Mouse (Mus musculus) ES-Bruce4 (cell line): ENCODE measurements at regions not wholly inside any gene's neighbourhood (a gene's known extent, or its start where the extent isn't known, plus 50 kb on each side); places are given as distances from the start of the nearest gene placed in this dataset.

Source experiments
- H3K27ac ChIP-seq: 2 replicates; pipeline ENCODE4 v1.5.1; 2012; ENCODE audit warnings: low read length, inconsistent platforms; ENCODE audit not compliant: insufficient read depth
- H3K27me3 ChIP-seq: 2 replicates; pipeline ENCODE4 v1.6.1; 2012; ENCODE audit warnings: mild to moderate bottlenecking, low read length, inconsistent platforms; ENCODE audit not compliant: control insufficient read depth, poor library complexity, insufficient read depth, severe bottlenecking
- H3K36me3 ChIP-seq: 2 replicates; pipeline ENCODE4 v1.6.1; 2012; ENCODE audit warnings: inconsistent platforms, mild to moderate bottlenecking, low read length, moderate library complexity; ENCODE audit not compliant: control insufficient read depth, poor library complexity, insufficient read depth, severe bottlenecking
- H3K4me1 ChIP-seq: one replicate; pipeline ENCODE4 v1.8.1; 2011; ENCODE audit warnings: low read length; ENCODE audit not compliant: control insufficient read depth, insufficient read depth
- H3K4me3 ChIP-seq: 2 replicates; pipeline ENCODE4 v1.5.1; 2011; ENCODE audit warnings: low read depth, mild to moderate bottlenecking, low read length
- H3K9ac ChIP-seq: 2 replicates; pipeline ENCODE4 v1.6.1; 2012; ENCODE audit warnings: low read depth, mild to moderate bottlenecking, inconsistent platforms; ENCODE audit not compliant: poor library complexity, severe bottlenecking
- H3K9me3 ChIP-seq: replicated peaks from 2 replicates; pipeline ENCODE4 v1.6.1; 2012; ENCODE audit warnings: mild to moderate bottlenecking, low read length, inconsistent platforms; ENCODE audit not compliant: control insufficient read depth, poor library complexity, insufficient read depth, severe bottlenecking
- CTCF ChIP-seq: IDR thresholded peaks from one replicate; pipeline ENCODE4 v1.8.1; 2011; ENCODE audit warnings: low read depth, low read length
- EP300 ChIP-seq: IDR thresholded peaks from 2 replicates; pipeline ENCODE4 v1.6.1; 2011; ENCODE audit warnings: low read depth, low read length; ENCODE audit not compliant: insufficient read depth
- POLR2A ChIP-seq: IDR thresholded peaks from one replicate; pipeline ENCODE4 v1.8.1; 2011; ENCODE audit warnings: low read length; ENCODE audit not compliant: insufficient read depth

DNA sequence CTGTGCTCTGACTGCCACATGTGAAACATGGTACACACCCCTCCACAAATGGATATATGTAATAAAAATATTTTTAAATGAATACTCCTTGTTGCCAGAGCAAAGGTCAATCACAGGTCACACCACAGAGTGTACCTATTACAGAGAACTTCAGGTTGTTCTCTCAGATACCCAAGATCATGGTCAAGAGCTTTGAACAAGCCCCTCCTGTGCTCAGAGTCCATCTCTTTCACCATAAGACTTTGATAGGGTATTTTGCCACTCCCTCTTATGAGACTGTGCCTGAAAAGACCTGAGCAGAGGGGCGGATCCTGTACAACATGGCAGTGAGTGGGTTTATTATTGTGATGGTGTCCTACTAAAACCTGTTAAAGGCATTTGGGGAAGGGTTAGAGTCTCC is 249.3 kb downstream of the Rnf152 start:
- H3K27me3 ChIP-seq = no peaks in the 10 kb centered on the region

DNA sequence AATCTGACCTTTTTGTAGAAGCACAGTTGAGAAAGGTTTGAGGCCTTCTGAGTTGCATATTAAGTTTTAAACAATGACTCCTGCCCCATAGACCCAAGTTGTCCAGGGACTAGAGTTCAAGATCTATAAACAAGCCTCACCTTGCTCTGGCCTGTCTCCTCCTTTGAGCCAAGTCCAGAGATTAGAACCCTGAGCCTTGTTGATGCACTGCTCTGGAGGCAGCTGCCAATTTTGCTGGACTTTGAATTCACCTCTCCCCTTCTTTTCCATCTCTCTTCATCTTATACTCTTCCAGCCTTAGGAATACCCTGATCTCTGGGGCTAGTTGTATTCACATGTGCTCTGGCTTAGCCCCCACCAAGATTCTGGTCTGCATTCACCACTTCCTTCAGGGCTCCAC is 251.3 kb downstream of the Rnf152 start:
- no peaks in the 10 kb centered on the region for H3K4me1 ChIP-seq
- no peaks in the 10 kb centered on the region for H3K9me3 ChIP-seq
- no peak overlapping the region for H3K9ac ChIP-seq
- H3K36me3 ChIP-seq = no peaks in the 10 kb centered on the region
- TF ChIP-seq EP300 = no peak
- no peak for TF ChIP-seq POLR2A
- TF ChIP-seq CTCF = no peak
- no peak overlapping the region for H3K27ac ChIP-seq
- H3K27me3 ChIP-seq = no peaks in the 10 kb centered on the region
- H3K4me3 ChIP-seq = no peak overlapping the region

More for the DNA sequence above, 249.3 kb downstream of the Rnf152 start:
- H3K9me3 ChIP-seq = no peaks in the 10 kb centered on the region
- TF ChIP-seq CTCF (no peak), EP300 (no peak), POLR2A (no peak)
- H3K4me1 ChIP-seq = no peaks in the 10 kb centered on the region
- no peak overlapping the region for H3K27ac ChIP-seq
- H3K9ac ChIP-seq = no peak overlapping the region
- no peak overlapping the region for H3K4me3 ChIP-seq
- H3K36me3 ChIP-seq = no peaks in the 10 kb centered on the region

DNA sequence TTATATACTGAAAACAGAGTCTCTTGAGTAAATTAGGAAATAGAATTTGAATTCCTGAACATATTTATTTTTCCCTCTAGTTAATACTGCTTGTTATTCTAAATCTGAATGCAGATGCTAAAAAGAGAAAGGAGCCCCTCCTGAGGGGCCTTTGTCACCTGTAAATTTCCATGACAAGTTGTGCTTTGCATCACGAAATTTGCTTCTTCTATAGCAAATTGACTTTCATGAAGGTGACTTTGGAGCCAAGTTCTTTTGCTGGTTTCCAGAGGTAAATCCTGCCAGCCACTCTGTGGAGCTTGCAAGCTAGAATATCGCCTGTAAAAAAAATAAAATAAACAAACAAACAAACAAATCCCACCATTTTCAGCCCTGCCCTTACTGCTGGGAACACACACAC is 261.4 kb downstream of the Rnf152 start:
- TF ChIP-seq EP300 = no peak
- no peak for TF ChIP-seq CTCF
- no peak for TF ChIP-seq POLR2A
- Histone ChIP-seq H3K4me3 (no peak overlapping the region), H3K9me3 (no peaks in the 10 kb centered on the region), H3K27me3 (no peaks in the 10 kb centered on the region), H3K4me1 (peaks cover 5% of the 10 kb centered on the region), H3K36me3 (no peaks in the 10 kb centered on the region), H3K9ac (no peak overlapping the region), H3K27ac (no peak overlapping the region)

DNA sequence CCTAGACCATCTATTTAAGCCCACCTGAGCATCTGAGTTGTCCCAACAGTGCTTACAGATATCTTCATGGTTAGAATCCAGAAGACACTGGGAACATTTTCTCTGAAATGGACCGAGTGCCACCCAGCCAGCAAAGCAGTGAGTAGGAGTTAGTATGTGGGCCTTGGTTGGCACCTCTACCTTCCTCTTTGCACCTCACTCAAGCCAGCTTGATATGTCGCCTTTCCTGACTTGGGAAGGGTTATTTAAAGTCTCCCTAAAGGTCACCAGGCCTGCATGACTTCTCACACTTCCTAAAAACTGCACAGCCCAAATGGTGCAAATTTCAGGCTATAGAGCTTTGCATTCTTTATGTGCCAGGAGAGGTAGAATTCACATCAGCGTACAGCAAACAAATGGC is 262.0 kb downstream of the Rnf152 start:
- H3K27ac ChIP-seq = no peak overlapping the region
- no peaks in the 10 kb centered on the region for H3K9me3 ChIP-seq
- TF ChIP-seq POLR2A (no peak), CTCF (no peak), EP300 (no peak)
- no peak overlapping the region for H3K9ac ChIP-seq
- H3K4me1 ChIP-seq = peaks cover 5% of the 10 kb centered on the region
- H3K4me3 ChIP-seq = no peak overlapping the region
- no peaks in the 10 kb centered on the region for H3K36me3 ChIP-seq
- no peaks in the 10 kb centered on the region for H3K27me3 ChIP-seq

DNA sequence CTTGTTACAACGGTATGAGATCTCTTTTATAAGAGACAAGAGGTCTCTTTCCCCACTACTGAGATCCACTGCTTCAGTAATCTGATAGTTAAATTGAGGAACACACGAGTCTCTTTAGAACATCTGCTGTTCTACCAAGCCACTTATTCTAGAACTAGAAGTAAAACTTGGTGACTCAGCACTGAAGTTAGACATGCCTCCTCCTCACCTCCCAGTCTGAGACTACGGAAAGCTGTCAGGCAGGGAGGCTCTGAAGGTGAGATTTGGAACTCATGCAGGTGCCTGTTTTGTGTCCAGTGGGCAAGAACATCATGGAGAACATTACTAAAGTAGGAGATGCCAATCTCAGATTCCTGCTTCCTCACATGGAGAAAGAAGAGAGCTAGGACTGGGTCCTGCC is 262.6 kb downstream of the Rnf152 start:
- H3K9me3 ChIP-seq = no peaks in the 10 kb centered on the region
- TF ChIP-seq POLR2A = no peak
- no peak for TF ChIP-seq CTCF
- no peak for TF ChIP-seq EP300
- H3K4me1 ChIP-seq = peaks cover 5% of the 10 kb centered on the region
- no peaks in the 10 kb centered on the region for H3K27me3 ChIP-seq
- no peak overlapping the region for H3K9ac ChIP-seq
- no peak overlapping the region for H3K4me3 ChIP-seq
- H3K27ac ChIP-seq = no peak overlapping the region
- no peaks in the 10 kb centered on the region for H3K36me3 ChIP-seq

DNA sequence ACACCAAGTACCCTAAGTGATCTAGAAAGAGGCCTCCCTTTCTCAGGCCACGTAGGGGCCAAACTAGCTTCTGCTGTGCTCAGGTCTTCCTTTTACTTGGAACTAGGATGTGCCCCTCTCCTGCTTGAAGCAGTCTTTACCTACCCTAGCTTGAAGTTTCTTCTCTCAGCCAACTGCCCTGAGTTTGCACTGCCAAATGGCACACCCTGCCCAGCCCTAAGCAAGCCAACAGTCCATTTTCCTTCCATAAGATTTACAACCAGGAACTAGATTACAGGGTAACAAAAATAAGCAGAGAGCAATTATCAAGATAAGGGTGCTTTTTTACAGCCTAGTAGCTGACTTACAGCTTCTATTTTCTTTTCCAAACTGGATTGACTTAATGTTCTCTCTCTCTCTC is 263.5 kb downstream of the Rnf152 start:
- H3K27ac ChIP-seq = no peak overlapping the region
- TF ChIP-seq POLR2A = no peak
- no peak for TF ChIP-seq EP300
- TF ChIP-seq CTCF = no peak
- no peak overlapping the region for H3K4me3 ChIP-seq
- no peak overlapping the region for H3K9ac ChIP-seq
- no peaks in the 10 kb centered on the region for H3K9me3 ChIP-seq
- no peaks in the 10 kb centered on the region for H3K27me3 ChIP-seq
- H3K36me3 ChIP-seq = no peaks in the 10 kb centered on the region
- H3K4me1 ChIP-seq = peaks cover 5% of the 10 kb centered on the region
